Mouse (Mus musculus): ENCODE results near the gene Kxd1. TPM values are rescaled to one million over a fixed set of nuclear protein-coding genes. Genes with fewer than 3 reads are reported as not detected.

Gene Kxd1
- polyA plus RNA-seq, 1 experiment from 2014 or later, result 50.0 TPM

DNA sequence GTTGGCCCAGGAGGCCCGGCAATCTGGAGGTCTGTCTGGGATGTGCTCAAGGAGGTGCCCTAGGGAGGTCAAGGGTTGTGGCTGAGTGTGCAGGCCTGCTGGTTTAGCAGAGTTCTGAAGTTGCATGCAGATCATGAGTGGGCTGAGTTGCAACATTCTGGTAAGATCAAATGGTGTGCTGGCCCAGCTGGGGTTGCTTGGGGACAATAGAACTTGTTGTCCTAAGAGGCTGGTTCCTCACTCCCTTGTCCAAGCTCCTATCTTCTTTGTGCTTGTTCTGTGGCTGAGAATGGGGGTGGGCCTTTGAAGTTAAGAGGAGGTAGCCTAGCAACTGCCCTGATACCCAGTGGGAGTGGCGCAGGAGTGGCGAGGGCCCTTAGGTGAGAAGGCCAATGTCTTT, 35.0 kb upstream of the Kxd1 start:
- Histone ChIP-seq H3K4me3 (ENCODE audit: low read depth, low read length) (no peak overlapping the region), H3K4me1 (ENCODE audit: control insufficient read depth, insufficient read depth, low read length) (no peaks in the 10 kb centered on the region), H3K9ac (ENCODE audit: low read length) (no peak overlapping the region), H3K27ac (ENCODE audit: low read depth, low read length) (no peak overlapping the region), H3K36me3 (ENCODE audit: control insufficient read depth, insufficient read depth, low read length) (no peaks in the 10 kb centered on the region), H3K4me2 (no peak overlapping the region), H3K27me3 (ENCODE audit: control insufficient read depth, insufficient read depth, low read length) (no peaks in the 10 kb centered on the region), H3K9me3 (ENCODE audit: control insufficient read depth, low read length) (no peaks in the 10 kb centered on the region)
- DNase-seq (ENCODE audit: low spot score, missing footprints) (no peak), ATAC-seq (ENCODE audit: low FRiP score) (no peak)
- WGBS, result 73% methylated on average over 3 of the region's 3 CpGs

DNA sequence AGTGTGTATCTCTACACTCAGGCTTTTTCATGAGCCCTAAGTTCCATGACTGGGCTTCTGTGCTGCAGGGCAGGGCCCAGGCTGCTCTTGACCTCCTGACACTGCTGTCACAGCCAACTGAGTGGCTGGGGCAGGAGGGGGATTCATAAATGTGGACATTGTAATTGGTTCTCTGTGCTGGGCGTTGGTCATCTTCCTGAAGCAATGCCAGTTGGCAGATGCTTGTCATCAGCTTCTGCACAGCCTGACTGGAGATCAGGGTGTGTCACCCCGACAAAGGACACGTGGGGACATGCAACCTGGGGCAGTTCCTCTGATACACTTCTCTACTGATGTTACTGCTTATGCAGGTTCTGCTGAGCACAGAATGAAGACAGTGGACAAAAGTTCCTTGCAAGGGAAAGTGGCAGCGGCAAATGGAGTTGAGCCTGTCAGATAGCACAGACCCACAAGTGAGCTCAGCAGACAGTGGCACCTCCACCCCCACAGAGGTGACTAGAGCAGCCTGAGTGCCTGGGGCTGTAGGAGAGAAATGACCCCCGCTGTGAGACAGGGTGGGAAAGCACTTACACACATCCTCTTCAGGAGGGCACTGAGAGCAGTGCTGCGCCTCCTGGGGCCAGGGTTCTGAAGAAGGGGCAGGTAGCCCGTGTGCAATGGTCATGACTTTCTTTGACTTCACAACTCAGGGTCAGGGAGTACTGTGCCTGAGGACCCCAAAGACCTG, 34.2 kb upstream of the Kxd1 start:
- H3K4me3 ChIP-seq (ENCODE audit: low read depth, low read length), result no peak overlapping the region
- DNase-seq (ENCODE audit: low spot score, missing footprints) (peak; percentile 35), ATAC-seq (ENCODE audit: low FRiP score) (no peak)
- H3K27me3 ChIP-seq (ENCODE audit: control insufficient read depth, insufficient read depth, low read length), result no peaks in the 10 kb centered on the region
- WGBS, result 86% methylated on average over 7 of the region's 7 CpGs
- no peaks in the 10 kb centered on the region for H3K36me3 ChIP-seq (ENCODE audit: control insufficient read depth, insufficient read depth, low read length)
- no peaks in the 10 kb centered on the region for H3K4me1 ChIP-seq (ENCODE audit: control insufficient read depth, insufficient read depth, low read length)
- H3K9me3 ChIP-seq (ENCODE audit: control insufficient read depth, low read length), result no peaks in the 10 kb centered on the region
- H3K4me2 ChIP-seq, result no peak overlapping the region
- H3K9ac ChIP-seq (ENCODE audit: low read length), result no peak overlapping the region
- no peak overlapping the region for H3K27ac ChIP-seq (ENCODE audit: low read depth, low read length)

DNA sequence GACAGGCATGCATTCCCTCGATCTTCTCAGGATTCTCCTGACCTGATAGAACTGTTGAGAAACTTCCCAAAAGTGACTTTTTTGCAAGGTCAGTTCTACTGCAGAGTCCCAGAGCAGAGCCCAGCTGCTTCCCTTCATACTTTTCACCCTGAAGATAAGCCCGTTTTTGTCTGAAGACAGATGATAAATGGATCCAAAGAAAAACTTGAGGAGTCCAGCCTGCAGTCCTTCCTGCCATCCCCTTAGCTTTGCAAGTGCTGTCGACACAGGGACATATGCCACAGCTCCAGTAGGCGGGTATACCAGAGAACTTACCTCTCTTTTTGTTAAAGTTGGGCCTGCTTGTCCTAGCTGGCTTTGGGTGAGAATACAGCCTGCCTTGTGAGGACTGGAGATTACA, 33.6 kb upstream of the Kxd1 start:
- H3K4me2 ChIP-seq, result no peak overlapping the region
- H3K9me3 ChIP-seq (ENCODE audit: control insufficient read depth, low read length), result no peaks in the 10 kb centered on the region
- no peaks in the 10 kb centered on the region for H3K36me3 ChIP-seq (ENCODE audit: control insufficient read depth, insufficient read depth, low read length)
- no peak overlapping the region for H3K27ac ChIP-seq (ENCODE audit: low read depth, low read length)
- H3K9ac ChIP-seq (ENCODE audit: low read length), result no peak overlapping the region
- H3K4me3 ChIP-seq (ENCODE audit: low read depth, low read length), result no peak overlapping the region
- no peaks in the 10 kb centered on the region for H3K4me1 ChIP-seq (ENCODE audit: control insufficient read depth, insufficient read depth, low read length)
- no peak for DNase-seq (ENCODE audit: low spot score, missing footprints)
- no peaks in the 10 kb centered on the region for H3K27me3 ChIP-seq (ENCODE audit: control insufficient read depth, insufficient read depth, low read length)
- no peak for ATAC-seq (ENCODE audit: low FRiP score)
- WGBS, result 81% methylated on average over 4 of the region's 4 CpGs

DNA sequence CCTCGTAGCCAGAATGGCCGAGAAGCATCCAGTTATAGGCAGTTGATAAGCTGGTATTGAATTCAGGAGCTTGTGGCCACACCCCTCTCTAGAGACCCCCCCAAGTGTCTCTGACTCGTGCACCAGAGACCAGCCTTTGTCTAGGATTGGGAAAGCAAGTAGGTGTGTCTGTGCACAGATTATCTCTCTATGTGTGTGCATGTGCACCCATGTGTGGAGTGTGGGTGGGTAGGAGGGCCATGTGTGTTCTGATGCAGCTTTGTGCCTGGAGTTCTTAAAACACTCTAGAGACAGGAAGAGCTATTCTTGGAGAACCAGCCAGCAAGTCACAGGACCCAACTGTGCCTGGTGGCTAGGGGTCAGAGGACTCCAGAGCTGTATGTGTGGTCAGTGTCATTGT, 32.8 kb upstream of the Kxd1 start:
- no peaks in the 10 kb centered on the region for H3K4me1 ChIP-seq (ENCODE audit: control insufficient read depth, insufficient read depth, low read length)
- no peaks in the 10 kb centered on the region for H3K36me3 ChIP-seq (ENCODE audit: control insufficient read depth, insufficient read depth, low read length)
- H3K4me3 ChIP-seq (ENCODE audit: low read depth, low read length), result no peak overlapping the region
- no peaks in the 10 kb centered on the region for H3K27me3 ChIP-seq (ENCODE audit: control insufficient read depth, insufficient read depth, low read length)
- no peak overlapping the region for H3K9ac ChIP-seq (ENCODE audit: low read length)
- no peaks in the 10 kb centered on the region for H3K9me3 ChIP-seq (ENCODE audit: control insufficient read depth, low read length)
- no peak overlapping the region for H3K27ac ChIP-seq (ENCODE audit: low read depth, low read length)
- no peak overlapping the region for H3K4me2 ChIP-seq
- no peak for ATAC-seq (ENCODE audit: low FRiP score)
- 67% methylated on average over 3 of the region's 3 CpGs for WGBS
- DNase-seq (ENCODE audit: low spot score, missing footprints), result no peak

DNA sequence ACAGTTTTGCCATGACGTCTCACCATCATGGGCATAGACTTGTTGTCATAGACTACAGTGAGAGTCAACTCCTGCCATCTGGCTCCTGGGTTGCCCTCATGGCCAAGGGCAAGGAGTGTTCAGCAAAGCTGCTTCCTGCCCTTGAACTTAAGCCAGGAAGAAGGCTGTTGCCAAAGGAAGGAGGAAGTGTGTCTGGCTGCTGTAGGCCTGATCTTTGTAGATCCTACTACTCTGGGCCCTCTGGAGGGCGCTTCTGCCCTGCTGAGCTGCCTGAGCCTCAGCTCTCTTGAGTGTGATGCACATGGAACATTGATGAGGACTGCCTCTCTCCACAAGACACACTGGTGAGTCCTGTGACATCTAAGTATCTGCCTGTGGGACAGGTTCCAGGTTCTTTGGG, 32.3 kb upstream of the Kxd1 start:
- DNase-seq (ENCODE audit: low spot score, missing footprints) (no peak), ATAC-seq (ENCODE audit: low FRiP score) (no peak)
- Histone ChIP-seq H3K4me3 (ENCODE audit: low read depth, low read length) (no peak overlapping the region), H3K27ac (ENCODE audit: low read depth, low read length) (no peak overlapping the region), H3K27me3 (ENCODE audit: control insufficient read depth, insufficient read depth, low read length) (no peaks in the 10 kb centered on the region), H3K9ac (ENCODE audit: low read length) (no peak overlapping the region), H3K4me2 (no peak overlapping the region), H3K4me1 (ENCODE audit: control insufficient read depth, insufficient read depth, low read length) (no peaks in the 10 kb centered on the region), H3K9me3 (ENCODE audit: control insufficient read depth, low read length) (no peaks in the 10 kb centered on the region), H3K36me3 (ENCODE audit: control insufficient read depth, insufficient read depth, low read length) (no peaks in the 10 kb centered on the region)
- 72% methylated on average over 2 of the region's 2 CpGs for WGBS

DNA sequence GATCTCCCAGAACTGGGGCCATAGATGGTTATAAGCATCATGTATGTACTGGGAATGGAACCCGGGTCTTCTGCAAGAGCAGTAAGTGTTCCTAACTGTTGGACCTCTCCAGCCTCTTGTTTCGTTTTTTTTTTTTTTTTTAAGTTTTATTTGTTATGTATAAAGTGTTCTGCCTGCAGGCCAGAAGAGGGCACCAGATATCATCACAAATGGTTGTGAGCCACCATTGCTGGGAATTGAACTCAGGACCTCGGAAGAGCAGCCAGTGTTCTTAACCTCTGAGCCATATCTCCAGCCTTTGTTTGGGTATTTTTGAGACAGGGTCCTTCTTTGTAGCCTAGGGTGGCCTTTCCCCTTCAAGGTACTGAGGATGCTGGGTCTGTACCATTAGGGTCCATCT, 31.2 kb upstream of the Kxd1 start:
- ATAC-seq (ENCODE audit: low FRiP score), result no peak

DNA sequence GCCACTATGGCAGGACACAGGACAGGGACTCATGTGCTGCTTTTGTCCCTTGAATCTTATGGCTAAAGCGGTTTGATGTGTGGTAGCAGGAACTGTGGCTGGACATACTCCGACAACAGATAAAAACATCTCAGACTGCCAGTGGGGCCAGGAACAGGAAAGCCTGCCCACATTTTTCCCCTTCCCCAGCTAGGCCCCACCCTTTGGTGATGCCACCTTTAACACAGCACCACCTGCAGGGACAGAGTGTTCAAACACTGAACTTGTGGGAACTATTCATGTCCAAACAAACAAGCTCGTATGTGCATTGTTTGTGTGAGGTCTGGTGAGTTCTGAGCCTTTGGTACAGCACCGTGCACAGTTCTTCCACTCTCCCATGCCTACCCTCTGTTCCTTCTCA, 30.6 kb upstream of the Kxd1 start:
- H3K9me3 ChIP-seq (ENCODE audit: control insufficient read depth, low read length), result no peaks in the 10 kb centered on the region
- H3K4me2 ChIP-seq, result no peak overlapping the region
- H3K27me3 ChIP-seq (ENCODE audit: control insufficient read depth, insufficient read depth, low read length), result no peaks in the 10 kb centered on the region
- no peaks in the 10 kb centered on the region for H3K4me1 ChIP-seq (ENCODE audit: control insufficient read depth, insufficient read depth, low read length)
- H3K27ac ChIP-seq (ENCODE audit: low read depth, low read length), result no peak overlapping the region
- DNase-seq (ENCODE audit: low spot score, missing footprints) (no peak), ATAC-seq (ENCODE audit: low FRiP score) (no peak)
- H3K4me3 ChIP-seq (ENCODE audit: low read depth, low read length), result no peak overlapping the region
- H3K36me3 ChIP-seq (ENCODE audit: control insufficient read depth, insufficient read depth, low read length), result no peaks in the 10 kb centered on the region
- 69% methylated on average over 4 of the region's 4 CpGs for WGBS
- H3K9ac ChIP-seq (ENCODE audit: low read length), result no peak overlapping the region

More for the DNA sequence above, 31.2 kb upstream of the Kxd1 start:
- 85% methylated on average over 3 of the region's 3 CpGs for WGBS
- Histone ChIP-seq H3K27me3 (ENCODE audit: control insufficient read depth, insufficient read depth, low read length) (no peaks in the 10 kb centered on the region), H3K36me3 (ENCODE audit: control insufficient read depth, insufficient read depth, low read length) (no peaks in the 10 kb centered on the region), H3K9me3 (ENCODE audit: control insufficient read depth, low read length) (no peaks in the 10 kb centered on the region), H3K27ac (ENCODE audit: low read depth, low read length) (no peak overlapping the region), H3K4me2 (no peak overlapping the region), H3K9ac (ENCODE audit: low read length) (no peak overlapping the region), H3K4me3 (ENCODE audit: low read depth, low read length) (no peak overlapping the region), H3K4me1 (ENCODE audit: control insufficient read depth, insufficient read depth, low read length) (no peaks in the 10 kb centered on the region)
- DNase-seq (ENCODE audit: low spot score, missing footprints), result no peak

DNA sequence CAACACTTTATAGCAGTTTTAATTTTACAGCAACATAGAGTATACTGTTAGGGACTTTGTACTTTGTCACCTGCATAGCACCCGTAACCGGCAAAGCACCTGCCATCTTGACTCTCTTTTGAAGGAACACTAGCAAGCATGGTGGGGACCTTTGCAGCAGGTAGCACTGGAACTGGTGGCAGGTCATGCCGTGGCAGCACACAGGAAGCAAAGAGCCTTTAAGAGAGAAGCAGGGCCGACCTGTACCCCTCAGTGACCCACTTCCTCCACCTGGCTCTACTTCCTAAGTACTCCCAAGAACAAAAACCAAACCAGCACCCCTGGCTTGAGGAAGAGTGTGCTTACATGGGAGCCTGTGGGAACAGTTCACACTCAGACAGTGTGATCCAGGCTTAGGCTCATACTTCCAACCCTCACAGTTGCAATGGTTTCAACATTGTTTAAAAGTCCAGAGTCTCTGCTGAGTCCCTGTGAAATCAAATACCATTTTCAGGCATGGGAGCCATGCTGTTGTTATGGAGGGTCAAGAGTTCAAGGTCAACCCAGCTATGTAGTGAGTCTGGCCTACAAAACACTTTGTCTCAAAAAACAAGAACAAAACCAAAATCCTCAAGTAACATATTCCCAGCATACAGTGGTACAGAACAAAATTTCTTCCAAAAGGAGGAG, 27.5 kb upstream of the Kxd1 start:
- no peaks in the 10 kb centered on the region for H3K4me1 ChIP-seq (ENCODE audit: control insufficient read depth, insufficient read depth, low read length)
- no peak overlapping the region for H3K4me3 ChIP-seq (ENCODE audit: low read depth, low read length)

DNA sequence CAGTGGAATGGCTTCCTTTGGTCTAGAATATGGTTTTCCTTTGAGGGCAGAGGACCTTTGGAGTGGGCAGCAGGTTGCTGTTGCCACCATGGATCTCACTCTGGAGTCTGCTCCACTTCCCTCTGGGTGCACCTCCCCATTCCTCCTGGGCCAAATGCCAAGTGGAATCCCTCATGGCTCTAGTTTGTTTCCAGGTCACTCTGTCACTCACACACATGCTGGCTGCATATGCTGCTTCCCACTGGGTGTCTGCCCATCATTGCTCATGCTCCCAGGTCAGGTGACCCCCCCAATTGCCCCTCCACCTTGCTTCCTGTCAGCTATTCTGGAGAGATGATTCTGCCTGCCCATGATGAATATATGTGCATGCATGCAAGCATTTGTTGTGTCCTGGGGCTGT, 26.0 kb upstream of the Kxd1 start:
- Histone ChIP-seq H3K4me2 (no peak overlapping the region), H3K36me3 (ENCODE audit: control insufficient read depth, insufficient read depth, low read length) (no peaks in the 10 kb centered on the region), H3K9ac (ENCODE audit: low read length) (no peak overlapping the region), H3K27me3 (ENCODE audit: control insufficient read depth, insufficient read depth, low read length) (no peaks in the 10 kb centered on the region), H3K27ac (ENCODE audit: low read depth, low read length) (no peak overlapping the region), H3K9me3 (ENCODE audit: control insufficient read depth, low read length) (no peaks in the 10 kb centered on the region), H3K4me3 (ENCODE audit: low read depth, low read length) (no peak overlapping the region), H3K4me1 (ENCODE audit: control insufficient read depth, insufficient read depth, low read length) (no peaks in the 10 kb centered on the region)
- no peak for DNase-seq (ENCODE audit: low spot score, missing footprints)
- ATAC-seq (ENCODE audit: low FRiP score), result no peak

More for the DNA sequence above, 27.5 kb upstream of the Kxd1 start:
- Histone ChIP-seq H3K27me3 (ENCODE audit: control insufficient read depth, insufficient read depth, low read length) (no peaks in the 10 kb centered on the region), H3K9ac (ENCODE audit: low read length) (0 out of 2 replicates have a peak overlapping the region, but pooled peaks have one; percentile 12), H3K9me3 (ENCODE audit: control insufficient read depth, low read length) (no peaks in the 10 kb centered on the region), H3K36me3 (ENCODE audit: control insufficient read depth, insufficient read depth, low read length) (no peaks in the 10 kb centered on the region), H3K4me2 (no peak overlapping the region), H3K27ac (ENCODE audit: low read depth, low read length) (no peak overlapping the region)
- DNase-seq (ENCODE audit: low spot score, missing footprints), result no peak
- no peak for ATAC-seq (ENCODE audit: low FRiP score)
- 93% methylated on average over 4 of the region's 4 CpGs for WGBS
